Mouse (Mus musculus) stomach, embryonic 16.5 days (tissue): Measurements from ENCODE around the gene Rsu1. TPM values are rescaled to one million over a fixed set of nuclear protein-coding genes. Genes with fewer than 3 reads are reported as not detected.

Source experiments
- ATAC-seq: fragments of 200-750 bp; cut with Nextera tagmentation; 2 replicates; pipeline ENCODE4 v1.8.0; 2017; ENCODE audit warnings: moderate number of reproducible peaks, moderate TSS enrichment; ENCODE audit not compliant: insufficient read depth, low FRiP score
- H3K27ac ChIP-seq: fragments of 300-500 bp; sonication (generic); 2 replicates; pipeline ENCODE4 v1.5.1; 2014; ENCODE audit warnings: low read length
- H3K27me3 ChIP-seq: fragments of 300-500 bp; sonication (generic); 2 replicates; pipeline ENCODE4 v1.6.1; 2014; ENCODE audit warnings: low read length, control low read depth, mixed read lengths; ENCODE audit not compliant: control insufficient read depth, insufficient read depth
- H3K36me3 ChIP-seq: fragments of 300-500 bp; sonication (generic); 2 replicates; pipeline ENCODE4 v1.6.1; 2014; ENCODE audit warnings: low read length; ENCODE audit not compliant: control insufficient read depth, insufficient read depth
- H3K4me1 ChIP-seq: fragments of 300-500 bp; sonication (generic); 2 replicates; pipeline ENCODE4 v1.6.1; 2014; ENCODE audit warnings: low read length, control low read depth, mixed read lengths; ENCODE audit not compliant: control insufficient read depth, insufficient read depth
- H3K4me2 ChIP-seq: fragments of 300-500 bp; sonication (generic); 2 replicates; pipeline ENCODE4 v1.6.1; 2014; ENCODE audit warnings: low read depth, low read length, mixed read lengths
- H3K4me3 ChIP-seq: fragments of 300-500 bp; sonication (generic); replicated peaks from 2 replicates; pipeline ENCODE4 v1.5.1; 2014; ENCODE audit warnings: mild to moderate bottlenecking, low read length
- H3K9ac ChIP-seq: fragments of 300-500 bp; sonication (generic); 2 replicates; pipeline ENCODE4 v1.6.1; 2014; ENCODE audit warnings: low read length
- H3K9me3 ChIP-seq: fragments of 300-500 bp; sonication (generic); replicated peaks from 2 replicates; pipeline ENCODE4 v1.6.1; 2016; ENCODE audit warnings: low read length, control low read depth; ENCODE audit not compliant: control insufficient read depth
- WGBS: fragments of 180-500 bp; shearing (Covaris S2); extraction: QIAGEN DNeasy Blood & Tissue Kit; methylation state at CpG from one replicate; pipeline ENCODE4 v1.1.7; 2014; 5-methylcytosine and 5-hydroxymethylcytosine counted together
- polyA plus RNA-seq: library from polyadenylated mRNA; unstranded; fragments of >200 nt; fragmentation: Nextera tagmentation; extraction: Ambion mirVana; gene quantifications from 2 replicates; pipeline ENCODE4 v1.2.1, GENCODE M21; 2015

Gene Rsu1
- polyA plus RNA-seq, 1 experiment from 2014 or later, result 177 TPM

DNA sequence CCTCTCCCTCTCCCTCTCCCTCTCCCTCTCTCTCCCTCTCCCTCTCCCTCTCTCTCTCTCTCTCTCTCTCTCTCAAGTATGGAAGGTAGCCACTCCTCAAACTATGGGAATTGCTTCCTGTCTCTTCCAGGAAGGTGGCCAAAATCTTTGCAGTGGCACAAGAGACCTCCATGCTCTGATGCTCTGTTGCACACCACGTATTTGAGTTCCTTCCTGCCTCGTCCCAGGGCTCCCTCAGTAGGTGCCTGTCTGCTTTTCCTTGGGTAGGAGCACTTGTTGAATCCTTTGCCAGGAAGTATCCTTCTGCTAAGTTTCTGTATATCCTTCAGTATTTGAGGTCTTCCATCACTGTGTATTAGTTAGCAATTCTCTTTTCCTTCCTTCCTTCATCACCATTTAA lies 166.8 kb downstream of the Rsu1 start:
- H3K4me1 ChIP-seq, result no peaks in the 10 kb centered on the region
- no peak overlapping the region for H3K9ac ChIP-seq
- H3K27me3 ChIP-seq, result no peaks in the 10 kb centered on the region
- no peak overlapping the region for H3K27ac ChIP-seq
- no peak overlapping the region for H3K4me3 ChIP-seq
- no peaks in the 10 kb centered on the region for H3K9me3 ChIP-seq
- 53% methylated on average over 2 of the region's 2 CpGs for WGBS
- ATAC-seq, result no peak
- H3K4me2 ChIP-seq, result no peak overlapping the region
- H3K36me3 ChIP-seq, result no peaks in the 10 kb centered on the region

- Histone ChIP-seq H3K4me3 (no peak overlapping the region), H3K9me3 (no peaks in the 10 kb centered on the region), H3K27ac (no peak overlapping the region), H3K36me3 (no peaks in the 10 kb centered on the region), H3K4me2 (no peak overlapping the region), H3K27me3 (no peaks in the 10 kb centered on the region), H3K9ac (no peak overlapping the region), H3K4me1 (no peaks in the 10 kb centered on the region)
- ATAC-seq, result no peak
- WGBS, result 70% methylated on average over 7 of the region's 7 CpGs
Observed at GRCm38 (mm10) chr2:13103797-13104200, 167.4 kb downstream of the Rsu1 start.

DNA sequence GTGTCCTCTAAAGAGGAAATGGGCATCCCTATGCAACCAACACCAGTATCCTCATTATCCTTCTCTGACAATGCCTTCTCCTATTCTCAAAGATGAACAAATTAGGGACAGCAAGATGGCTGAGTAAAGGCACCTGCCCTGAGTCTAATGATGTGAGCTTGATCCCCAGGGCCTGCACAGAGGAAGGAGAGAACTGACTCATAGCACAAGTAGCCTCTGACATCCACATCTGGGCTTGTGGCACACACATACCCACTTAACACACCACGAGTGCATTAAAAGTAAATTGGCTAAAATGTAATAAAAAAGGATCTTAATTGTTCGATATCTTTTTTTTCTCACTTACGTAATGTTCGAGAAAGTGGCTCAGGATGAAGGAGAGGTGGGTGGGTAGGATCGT lies 177.2 kb downstream of the Rsu1 start:
- Histone ChIP-seq H3K4me1 (no peaks in the 10 kb centered on the region), H3K9me3 (no peaks in the 10 kb centered on the region), H3K27me3 (no peaks in the 10 kb centered on the region), H3K4me2 (no peak overlapping the region), H3K4me3 (no peak overlapping the region), H3K27ac (no peak overlapping the region), H3K36me3 (no peaks in the 10 kb centered on the region), H3K9ac (no peak overlapping the region)
- WGBS, result 94% methylated on average over 5 of the region's 5 CpGs
- no peak for ATAC-seq

DNA sequence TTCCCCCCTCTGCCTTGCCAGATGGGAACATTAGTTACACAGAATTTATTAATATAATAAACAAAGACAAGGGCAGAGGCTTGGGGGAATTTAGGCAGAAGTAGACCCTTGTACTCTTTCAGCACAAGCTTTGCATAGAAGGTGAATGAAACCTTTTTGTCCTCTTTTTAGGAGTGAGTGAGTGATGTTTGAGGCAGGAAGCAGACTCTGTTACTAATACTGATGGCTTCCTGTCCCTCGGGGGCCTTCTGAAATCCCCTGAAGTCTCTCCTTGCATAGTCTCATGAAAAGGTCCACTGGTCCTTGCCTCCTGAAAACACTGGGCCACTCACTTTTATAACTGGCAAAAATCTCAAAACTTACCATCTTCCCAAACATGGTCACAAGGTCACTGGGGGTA lies 177.6 kb downstream of the Rsu1 start:
- Histone ChIP-seq H3K9ac (no peak overlapping the region), H3K36me3 (no peaks in the 10 kb centered on the region), H3K9me3 (no peaks in the 10 kb centered on the region), H3K27me3 (no peaks in the 10 kb centered on the region), H3K4me3 (no peak overlapping the region), H3K27ac (no peak overlapping the region), H3K4me1 (no peaks in the 10 kb centered on the region), H3K4me2 (no peak overlapping the region)
- no peak for ATAC-seq
- 40% methylated on average over 1 of the region's 1 CpGs for WGBS

DNA sequence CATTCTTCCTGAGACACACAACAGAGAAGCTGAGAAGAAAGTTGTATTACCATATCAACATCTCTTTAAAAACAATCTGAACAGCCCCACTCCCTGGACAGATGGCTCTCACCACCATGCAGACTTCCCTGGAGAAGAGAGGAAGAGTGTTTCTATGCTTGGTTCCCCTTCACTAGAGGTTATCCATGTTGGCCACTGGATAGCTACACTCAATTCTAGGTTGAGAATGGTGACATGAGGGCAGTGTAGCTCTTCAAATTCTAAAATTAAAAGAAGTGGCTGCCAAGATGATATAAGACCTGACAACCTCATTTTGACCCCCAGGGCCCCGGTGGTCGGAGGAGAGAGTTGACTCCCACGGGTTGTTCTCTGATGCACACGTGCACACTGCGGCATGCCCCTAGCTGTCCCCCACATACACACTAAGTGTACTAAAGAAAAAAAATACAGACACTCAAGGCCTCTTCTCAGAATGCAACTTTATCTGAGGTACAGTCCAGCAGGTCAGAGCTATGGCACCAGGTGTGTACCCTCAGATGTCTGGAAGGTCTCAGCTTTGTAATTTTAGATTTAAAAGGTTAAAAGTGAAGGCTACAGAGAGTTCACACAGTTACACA lies 179.7 kb downstream of the Rsu1 start:
- Histone ChIP-seq H3K27me3 (no peaks in the 10 kb centered on the region), H3K27ac (no peak overlapping the region), H3K4me2 (no peak overlapping the region), H3K4me1 (no peaks in the 10 kb centered on the region), H3K4me3 (no peak overlapping the region), H3K9ac (no peak overlapping the region), H3K9me3 (no peaks in the 10 kb centered on the region), H3K36me3 (no peaks in the 10 kb centered on the region)
- WGBS, result 69% methylated on average over 5 of the region's 5 CpGs
- ATAC-seq, result no peak

GRCm38 (mm10) chr2:13090841-13091240 lies 180.4 kb downstream of the Rsu1 start:
- ATAC-seq, result no peak
- 97% methylated on average over 1 of the region's 1 CpGs for WGBS
- Histone ChIP-seq H3K9ac (no peak overlapping the region), H3K4me2 (no peak overlapping the region), H3K27ac (no peak overlapping the region), H3K27me3 (no peaks in the 10 kb centered on the region), H3K36me3 (no peaks in the 10 kb centered on the region), H3K4me3 (no peak overlapping the region), H3K4me1 (no peaks in the 10 kb centered on the region), H3K9me3 (no peaks in the 10 kb centered on the region)

GRCm38 (mm10) chr2:13089861-13090260 lies 181.4 kb downstream of the Rsu1 start:
- H3K4me3 ChIP-seq, result no peak overlapping the region
- H3K27me3 ChIP-seq, result no peaks in the 10 kb centered on the region
- ATAC-seq, result no peak
- H3K36me3 ChIP-seq, result no peaks in the 10 kb centered on the region
- no peak overlapping the region for H3K4me2 ChIP-seq
- H3K9me3 ChIP-seq, result no peaks in the 10 kb centered on the region
- no peak overlapping the region for H3K9ac ChIP-seq
- WGBS, result 83% methylated on average over 4 of the region's 4 CpGs
- H3K27ac ChIP-seq, result no peak overlapping the region
- H3K4me1 ChIP-seq, result no peaks in the 10 kb centered on the region

DNA sequence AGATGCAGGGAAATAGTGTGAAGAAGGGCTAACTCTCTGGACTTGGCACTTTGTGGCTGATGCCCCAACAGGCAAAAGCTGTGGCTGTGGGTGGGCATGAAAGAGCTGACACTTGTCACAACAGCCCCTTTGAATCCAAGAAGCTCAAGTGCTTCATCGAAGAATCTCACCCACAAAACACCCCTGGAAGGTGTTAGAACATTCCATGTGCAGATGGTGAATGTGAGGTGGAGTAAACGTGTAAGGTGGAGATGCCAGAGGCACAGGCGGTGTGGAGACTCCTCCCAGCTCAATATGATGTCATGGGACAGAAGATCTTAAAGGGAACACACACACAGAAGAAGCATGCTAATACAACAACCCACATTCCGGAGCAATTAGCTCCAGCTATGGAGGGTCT lies 182.9 kb downstream of the Rsu1 start:
- Histone ChIP-seq H3K9ac (no peak overlapping the region), H3K9me3 (no peaks in the 10 kb centered on the region), H3K27ac (no peak overlapping the region), H3K4me1 (no peaks in the 10 kb centered on the region), H3K4me2 (no peak overlapping the region), H3K4me3 (no peak overlapping the region), H3K27me3 (no peaks in the 10 kb centered on the region), H3K36me3 (no peaks in the 10 kb centered on the region)
- 70% methylated on average over 4 of the region's 4 CpGs for WGBS
- ATAC-seq, result no peak

GRCm38 (mm10) chr2:13087811-13088210 lies 183.4 kb downstream of the Rsu1 start:
- no peak overlapping the region for H3K9ac ChIP-seq
- H3K36me3 ChIP-seq, result no peaks in the 10 kb centered on the region
- H3K4me2 ChIP-seq, result no peak overlapping the region
- no peaks in the 10 kb centered on the region for H3K9me3 ChIP-seq
- no peak overlapping the region for H3K4me3 ChIP-seq
- H3K27ac ChIP-seq, result no peak overlapping the region
- no peaks in the 10 kb centered on the region for H3K27me3 ChIP-seq
- H3K4me1 ChIP-seq, result no peaks in the 10 kb centered on the region
- no peak for ATAC-seq
- 91% methylated on average over 2 of the region's 2 CpGs for WGBS

GRCm38 (mm10) chr2:13084223-13084622 lies 187.0 kb downstream of the Rsu1 start:
- H3K9ac ChIP-seq, result no peak overlapping the region
- H3K9me3 ChIP-seq, result no peaks in the 10 kb centered on the region
- no peak overlapping the region for H3K4me3 ChIP-seq
- H3K4me2 ChIP-seq, result no peak overlapping the region
- no peaks in the 10 kb centered on the region for H3K27me3 ChIP-seq
- WGBS, result 68% methylated on average over 5 of the region's 5 CpGs
- no peaks in the 10 kb centered on the region for H3K36me3 ChIP-seq
- no peaks in the 10 kb centered on the region for H3K4me1 ChIP-seq
- no peak overlapping the region for H3K27ac ChIP-seq
- no peak for ATAC-seq
